Mouse (Mus musculus): Measurements from ENCODE around the gene Plce1.

Gene Plce1

GRCm38 (mm10) chr19:38480731-38481621 is at the start of gene Plce1:
Gene Plce1, plus strand, starts transcription at chr19:38481109.
- in situ Hi-C loops (cut with MboI, MseI): no loop called here

- in situ Hi-C loops (cut with MboI, MseI): no loop called here
These were observed 49.6 kb upstream of the Plce1 start for GRCm38 (mm10) chr19:38431326-38431725.

GRCm38 (mm10) chr19:38432021-38432420 is 48.9 kb upstream of the Plce1 start:
- in situ Hi-C loops (cut with MboI, MseI): no loop called here

GRCm38 (mm10) chr19:38433381-38433780 is 47.5 kb upstream of the Plce1 start:
- in situ Hi-C loops (cut with MboI, MseI): no loop called here

- in situ Hi-C loops (cut with MboI, MseI): no loop called here
These were observed 45.7 kb upstream of the Plce1 start for GRCm38 (mm10) chr19:38435221-38435620.

GRCm38 (mm10) chr19:38441860-38442259 is 39.0 kb upstream of the Plce1 start:
- in situ Hi-C loops (cut with MboI, MseI): no loop called here

GRCm38 (mm10) chr19:38445758-38446157 is 35.2 kb upstream of the Plce1 start:
- in situ Hi-C loops (cut with MboI, MseI): no loop called here

- in situ Hi-C loops (cut with MboI, MseI): no loop called here
These were observed 25.7 kb upstream of the Plce1 start for GRCm38 (mm10) chr19:38455228-38455627.

- in situ Hi-C loops (cut with MboI, MseI): no loop called here
These were observed 21.9 kb upstream of the Plce1 start for GRCm38 (mm10) chr19:38458996-38459395.

- in situ Hi-C loops (cut with MboI, MseI): no loop called here
These were observed 20.2 kb upstream of the Plce1 start for GRCm38 (mm10) chr19:38460696-38461095.

GRCm38 (mm10) chr19:38470257-38470893 is 10.5 kb upstream of the Plce1 start:
- in situ Hi-C loops (cut with MboI, MseI): no loop called here

GRCm38 (mm10) chr19:38475394-38475793 is 5.5 kb upstream of the Plce1 start:
- in situ Hi-C loops (cut with MboI, MseI): no loop called here

- in situ Hi-C loops (cut with MboI, MseI): no loop called here
These were observed 2.6 kb upstream of the Plce1 start for GRCm38 (mm10) chr19:38478286-38478685.

GRCm38 (mm10) chr19:38478948-38479347 is 2.0 kb upstream of the Plce1 start:
- in situ Hi-C loops (cut with MboI, MseI): no loop called here

GRCm38 (mm10) chr19:38479473-38479872 is 1.4 kb upstream of the Plce1 start:
- in situ Hi-C loops (cut with MboI, MseI): no loop called here

- in situ Hi-C loops (cut with MboI, MseI): no loop called here
These were observed 671 bp upstream of the Plce1 start for GRCm38 (mm10) chr19:38480156-38480720.

- in situ Hi-C loops (cut with MboI, MseI): no loop called here
These were observed 997 bp downstream of the Plce1 start for GRCm38 (mm10) chr19:38481906-38482305.

- in situ Hi-C loops (cut with MboI, MseI): no loop called here
These were observed 1.7 kb downstream of the Plce1 start for GRCm38 (mm10) chr19:38482406-38483181.

- in situ Hi-C loops (cut with MboI, MseI): no loop called here
These were observed 5.1 kb downstream of the Plce1 start for GRCm38 (mm10) chr19:38485779-38486555.

GRCm38 (mm10) chr19:38487501-38487900 is 6.6 kb downstream of the Plce1 start:
- in situ Hi-C loops (cut with MboI, MseI): no loop called here

All from T-helper 1 cell (primary cell).